Mouse (Mus musculus) lung, embryonic 14.5 days (tissue): ENCODE results near the gene Il9r. TPM values are rescaled to one million over a fixed set of nuclear protein-coding genes. Genes with fewer than 3 reads are reported as not detected.
A peak's percentile ranks its signal among the peaks of the same experiment; 100 is the strongest.

Source experiments
- ATAC-seq: fragments of 200-750 bp; cut with Nextera tagmentation; 2 replicates; pipeline ENCODE4 v1.8.0; 2017; ENCODE audit warnings: mild to moderate bottlenecking, moderate TSS enrichment, moderate library complexity; ENCODE audit not compliant: insufficient read depth
- DNase-seq: peaks from one replicate; pipeline ENCODE4 v3.0.0-alpha.2; 2015
- H3K27ac ChIP-seq: fragments of 300-500 bp; sonication (generic); 2 replicates; pipeline ENCODE4 v1.5.1; 2014; ENCODE audit warnings: low read depth, mild to moderate bottlenecking, moderate library complexity
- H3K27me3 ChIP-seq: fragments of 300-500 bp; sonication (generic); 2 replicates; pipeline ENCODE4 v1.6.1; 2014; ENCODE audit warnings: low read length, control low read depth; ENCODE audit not compliant: insufficient read depth
- H3K36me3 ChIP-seq: fragments of 300-500 bp; sonication (generic); 2 replicates; pipeline ENCODE4 v1.6.1; 2014; ENCODE audit warnings: control low read depth; ENCODE audit not compliant: insufficient read depth
- H3K4me1 ChIP-seq: fragments of 300-500 bp; sonication (generic); 2 replicates; pipeline ENCODE4 v1.6.1; 2014; ENCODE audit warnings: antibody characterized with exemption, control low read depth; ENCODE audit not compliant: insufficient read depth
- H3K4me2 ChIP-seq: fragments of 300-500 bp; sonication (generic); 2 replicates; pipeline ENCODE4 v1.6.1; 2014; ENCODE audit warnings: mild to moderate bottlenecking
- H3K4me3 ChIP-seq: fragments of 300-500 bp; sonication (generic); 2 replicates; pipeline ENCODE4 v1.5.1; 2014; ENCODE audit warnings: low read depth, low read length
- H3K9ac ChIP-seq: fragments of 300-500 bp; sonication (generic); 2 replicates; pipeline ENCODE4 v1.6.1; 2014
- H3K9me3 ChIP-seq: fragments of 300-500 bp; sonication (generic); 2 replicates; pipeline ENCODE4 v1.6.1; 2016; ENCODE audit warnings: low read depth, low read length, control low read depth
- CTCF ChIP-seq: IDR thresholded peaks from 2 replicates; pipeline ENCODE4 v1.5.1; 2016; ENCODE audit warnings: antibody characterized with exemption, low read depth
- WGBS: fragments of 180-500 bp; shearing (Covaris S2); extraction: QIAGEN DNeasy Blood & Tissue Kit; methylation state at CpG from one replicate; pipeline ENCODE4 v1.1.7; 2014; 5-methylcytosine and 5-hydroxymethylcytosine counted together
- polyA plus RNA-seq: library from polyadenylated mRNA; unstranded; fragments of >200 nt; fragmentation: Nextera tagmentation; extraction: Ambion mirVana; gene quantifications from 2 replicates; pipeline ENCODE4 v1.2.1, GENCODE M21; 2014

Gene Il9r
- polyA plus RNA-seq, 1 experiment from 2014 or later: not detected

GRCm38 (mm10) chr11:32137719-32138613 lies 62.1 kb downstream of the Il9r start:
- no peaks in the 10 kb centered on the region for H3K9me3 ChIP-seq
- DNase-seq (peak; percentile 44), ATAC-seq (peak; percentile 62; the same call in 1 of the 2 replicates)
- H3K4me2 ChIP-seq: peak overlapping the region; percentile 42
- 10% methylated on average over 15 of the region's 15 CpGs for WGBS
- no peak overlapping the region for H3K4me3 ChIP-seq
- H3K9ac ChIP-seq: no peak overlapping the region
- no peak for TF ChIP-seq CTCF
- no peak overlapping the region for H3K27ac ChIP-seq
- peaks cover 6% of the 10 kb centered on the region; the same call in 1 of the 2 replicates for H3K4me1 ChIP-seq
- H3K36me3 ChIP-seq: no peaks in the 10 kb centered on the region
- H3K27me3 ChIP-seq: no peaks in the 10 kb centered on the region

Other genes starting within 250 kb of the Il9r start
- 0.12 TPM in 1 of 2 replicates, not detected in the other for gene 4930524B15Rik, start 234.7 kb downstream of the Il9r start, polyA plus RNA-seq
- 0.25 and 0.55 TPM in 2 replicates for gene Nsg2, start 199.8 kb downstream of the Il9r start, polyA plus RNA-seq
- 62.8 and 71.4 TPM in 2 replicates for gene Snrnp25, start 5.1 kb upstream of the Il9r start, polyA plus RNA-seq
- gene Rhbdf1, start 22.0 kb upstream of the Il9r start, polyA plus RNA-seq: 52.8 and 63.9 TPM in 2 replicates
- 39.6 and 42.2 TPM in 2 replicates for gene Mpg, start 26.2 kb upstream of the Il9r start, polyA plus RNA-seq
- 44.0 and 46.3 TPM in 2 replicates for gene Nprl3, start 67.4 kb upstream of the Il9r start, polyA plus RNA-seq
- gene Hba-x, start 76.1 kb upstream of the Il9r start, polyA plus RNA-seq: 211 and 266 TPM in 2 replicates
- gene Hba-a1, start 83.2 kb upstream of the Il9r start, polyA plus RNA-seq: 4,575 and 4,689 TPM in 2 replicates
- 1.8 and 2.1 TPM in 2 replicates for gene Hbq1b, start 86.7 kb upstream of the Il9r start, polyA plus RNA-seq
- 11,972 and 11,979 TPM in 2 replicates for gene Hba-a2, start 96.2 kb upstream of the Il9r start, polyA plus RNA-seq
- 0.45 and 0.83 TPM in 2 replicates for gene Hbq1a, start 99.8 kb upstream of the Il9r start, polyA plus RNA-seq
- 31.2 and 31.7 TPM in 2 replicates for gene Sh3pxd2b, start 147.5 kb upstream of the Il9r start, polyA plus RNA-seq